Mouse (Mus musculus) hindbrain, embryonic 13.5 days (tissue): ENCODE measurements around the gene Urb2. TPM values are rescaled to one million over a fixed set of nuclear protein-coding genes. Genes with fewer than 3 reads are reported as not detected.
A peak's percentile ranks its signal among the peaks of the same experiment; 100 is the strongest.
"Not testable (repeated sequence)": the region's sequence is repeated elsewhere in the genome, so short reads cannot be mapped to it uniquely, and the experiment has no call there.

Experiments
- ATAC-seq: fragments of 200-750 bp; cut with Nextera tagmentation; 2 replicates; pipeline ENCODE4 v1.8.0; 2017; ENCODE audit warnings: moderate TSS enrichment; ENCODE audit not compliant: low FRiP score
- H3K27ac ChIP-seq: fragments of 300-500 bp; sonication (generic); 2 replicates; pipeline ENCODE4 v1.5.1; 2015; ENCODE audit warnings: inconsistent platforms, mild to moderate bottlenecking, moderate library complexity
- H3K27me3 ChIP-seq: fragments of 300-500 bp; sonication (generic); 2 replicates; pipeline ENCODE4 v1.6.1; 2015; ENCODE audit warnings: mild to moderate bottlenecking, inconsistent platforms
- H3K36me3 ChIP-seq: fragments of 300-500 bp; sonication (generic); 2 replicates; pipeline ENCODE4 v1.6.1; 2015; ENCODE audit warnings: mild to moderate bottlenecking, inconsistent platforms
- H3K4me1 ChIP-seq: fragments of 300-500 bp; sonication (generic); replicated peaks from 2 replicates; pipeline ENCODE4 v1.6.1; 2015; ENCODE audit warnings: inconsistent platforms
- H3K4me2 ChIP-seq: fragments of 300-500 bp; sonication (generic); 2 replicates; pipeline ENCODE4 v1.6.1; 2015; ENCODE audit warnings: inconsistent platforms, mild to moderate bottlenecking, moderate library complexity
- H3K4me3 ChIP-seq: fragments of 300-500 bp; sonication (generic); 2 replicates; pipeline ENCODE4 v1.5.1; 2015; ENCODE audit warnings: mild to moderate bottlenecking, inconsistent platforms
- H3K9ac ChIP-seq: fragments of 300-500 bp; sonication (generic); 2 replicates; pipeline ENCODE4 v1.6.1; 2015; ENCODE audit warnings: mild to moderate bottlenecking, inconsistent platforms
- H3K9me3 ChIP-seq: fragments of 300-500 bp; sonication (generic); 2 replicates; pipeline ENCODE4 v1.6.1; 2016; ENCODE audit warnings: inconsistent platforms
- WGBS: fragments of 180-500 bp; shearing (Covaris S2); methylation state at CpG from one replicate; pipeline ENCODE4 v1.1.7; 2015; 5-methylcytosine and 5-hydroxymethylcytosine counted together
- polyA plus RNA-seq: library from polyadenylated mRNA; unstranded; fragments of >200 nt; fragmentation: Nextera tagmentation; extraction: Ambion mirVana; gene quantifications from 2 replicates; pipeline ENCODE4 v1.2.1, GENCODE M21; 2015

Gene Urb2
- polyA plus RNA-seq, 1 experiment from 2014 or later = 3.2 TPM

GRCm38 (mm10) chr8:124020439-124021236 lies 670 bp upstream of the Urb2 start:
- H3K4me3 ChIP-seq = peak overlapping the region; percentile 83
- H3K27me3 ChIP-seq = no peaks in the 10 kb centered on the region
- H3K4me2 ChIP-seq = peak overlapping the region; percentile 62
- H3K36me3 ChIP-seq = peaks cover 15% of the 10 kb centered on the region
- WGBS = 1% methylated on average over 67 of the region's 87 CpGs
- H3K9ac ChIP-seq = peak overlapping the region; percentile 78
- peak; percentile 90 for ATAC-seq
- H3K4me1 ChIP-seq = peaks cover 40% of the 10 kb centered on the region
- peak overlapping the region; percentile 95 for H3K27ac ChIP-seq
- H3K9me3 ChIP-seq = no peaks in the 10 kb centered on the region

GRCm38 (mm10) chr8:124026265-124026664 lies 5.0 kb downstream of the Urb2 start:
- H3K9me3 ChIP-seq, H3K4me3 ChIP-seq, H3K4me2 ChIP-seq, H3K9ac ChIP-seq, H3K27ac ChIP-seq, ATAC-seq, H3K27me3 ChIP-seq: not testable (repeated sequence)
- Histone ChIP-seq H3K36me3 (peaks cover 61% of the 10 kb centered on the region), H3K4me1 (peaks cover 13% of the 10 kb centered on the region)
- 84% methylated on average over 2 of the region's 2 CpGs for WGBS

- no peaks in the 10 kb centered on the region for H3K9me3 ChIP-seq
- no peak overlapping the region for H3K4me2 ChIP-seq
- H3K4me3 ChIP-seq = no peak overlapping the region
- H3K4me1 ChIP-seq = peaks cover 3% of the 10 kb centered on the region
- H3K9ac ChIP-seq = no peak overlapping the region
- 95% methylated on average over 6 of the region's 6 CpGs for WGBS
- ATAC-seq = no peak
- no peaks in the 10 kb centered on the region for H3K27me3 ChIP-seq
- no peak overlapping the region for H3K27ac ChIP-seq
- peaks cover 69% of the 10 kb centered on the region for H3K36me3 ChIP-seq
Observed at GRCm38 (mm10) chr8:124027831-124028230, 6.5 kb downstream of the Urb2 start.

GRCm38 (mm10) chr8:124033400-124033799 lies 12.1 kb downstream of the Urb2 start:
- Histone ChIP-seq H3K9ac (no peak overlapping the region), H3K4me2 (no peak overlapping the region), H3K36me3 (peaks cover 78% of the 10 kb centered on the region), H3K9me3 (no peaks in the 10 kb centered on the region), H3K27ac (no peak overlapping the region), H3K27me3 (no peaks in the 10 kb centered on the region), H3K4me1 (no peaks in the 10 kb centered on the region), H3K4me3 (no peak overlapping the region)
- 71% methylated on average over 5 of the region's 5 CpGs for WGBS
- ATAC-seq = no peak

GRCm38 (mm10) chr8:124038121-124038520 lies 16.8 kb downstream of the Urb2 start:
- WGBS = 88% methylated on average over 7 of the region's 7 CpGs
- no peak overlapping the region for H3K9ac ChIP-seq
- no peaks in the 10 kb centered on the region for H3K9me3 ChIP-seq
- H3K27me3 ChIP-seq = no peaks in the 10 kb centered on the region
- H3K4me1 ChIP-seq = no peaks in the 10 kb centered on the region
- ATAC-seq = no peak
- peaks cover 75% of the 10 kb centered on the region for H3K36me3 ChIP-seq
- no peak overlapping the region for H3K4me3 ChIP-seq
- no peak overlapping the region for H3K4me2 ChIP-seq
- H3K27ac ChIP-seq = no peak overlapping the region

- H3K4me2 ChIP-seq = no peak overlapping the region
- H3K4me3 ChIP-seq = no peak overlapping the region
- no peak overlapping the region for H3K9ac ChIP-seq
- 93% methylated on average over 4 of the region's 4 CpGs for WGBS
- H3K4me1 ChIP-seq = no peaks in the 10 kb centered on the region
- H3K9me3 ChIP-seq = no peaks in the 10 kb centered on the region
- H3K27me3 ChIP-seq = no peaks in the 10 kb centered on the region
- no peak for ATAC-seq
- peaks cover 74% of the 10 kb centered on the region for H3K36me3 ChIP-seq
- no peak overlapping the region for H3K27ac ChIP-seq
Observed at GRCm38 (mm10) chr8:124039351-124039750, 18.0 kb downstream of the Urb2 start.

GRCm38 (mm10) chr8:124042201-124042600 lies 20.9 kb downstream of the Urb2 start:
- no peak overlapping the region for H3K9ac ChIP-seq
- H3K27ac ChIP-seq = no peak overlapping the region
- no peaks in the 10 kb centered on the region for H3K4me1 ChIP-seq
- no peaks in the 10 kb centered on the region for H3K27me3 ChIP-seq
- WGBS = 76% methylated on average over 1 of the region's 1 CpGs
- H3K4me3 ChIP-seq = no peak overlapping the region
- H3K36me3 ChIP-seq = peaks cover 72% of the 10 kb centered on the region
- H3K9me3 ChIP-seq = no peaks in the 10 kb centered on the region
- H3K4me2 ChIP-seq = no peak overlapping the region
- no peak for ATAC-seq

- Histone ChIP-seq H3K4me1 (no peaks in the 10 kb centered on the region), H3K4me2 (no peak overlapping the region), H3K4me3 (no peak overlapping the region), H3K9me3 (no peaks in the 10 kb centered on the region), H3K27me3 (no peaks in the 10 kb centered on the region), H3K36me3 (peaks cover 66% of the 10 kb centered on the region), H3K27ac (no peak overlapping the region), H3K9ac (no peak overlapping the region)
- WGBS = 95% methylated on average over 5 of the region's 5 CpGs
- ATAC-seq = no peak
Observed at GRCm38 (mm10) chr8:124044421-124044820, 23.1 kb downstream of the Urb2 start.

- H3K36me3 ChIP-seq = peaks cover 66% of the 10 kb centered on the region
- no peaks in the 10 kb centered on the region for H3K27me3 ChIP-seq
- no peaks in the 10 kb centered on the region for H3K4me1 ChIP-seq
- 96% methylated on average over 12 of the region's 12 CpGs for WGBS
- H3K4me3 ChIP-seq = no peak overlapping the region
- H3K9me3 ChIP-seq = no peaks in the 10 kb centered on the region
- ATAC-seq = no peak
- H3K27ac ChIP-seq = no peak overlapping the region
- H3K4me2 ChIP-seq = no peak overlapping the region
- no peak overlapping the region for H3K9ac ChIP-seq
Observed at GRCm38 (mm10) chr8:124044931-124045330, 23.6 kb downstream of the Urb2 start.

GRCm38 (mm10) chr8:124045856-124046255 lies 24.5 kb downstream of the Urb2 start:
- Histone ChIP-seq H3K9ac (no peak overlapping the region), H3K27me3 (no peaks in the 10 kb centered on the region), H3K36me3 (peaks cover 60% of the 10 kb centered on the region), H3K4me2 (no peak overlapping the region), H3K27ac (no peak overlapping the region), H3K4me3 (no peak overlapping the region), H3K9me3 (no peaks in the 10 kb centered on the region), H3K4me1 (no peaks in the 10 kb centered on the region)
- no peak for ATAC-seq
- WGBS = 91% methylated on average over 8 of the region's 8 CpGs

- Histone ChIP-seq H3K4me3 (no peak overlapping the region), H3K4me1 (no peaks in the 10 kb centered on the region), H3K36me3 (peaks cover 23% of the 10 kb centered on the region), H3K9ac (no peak overlapping the region), H3K4me2 (no peak overlapping the region), H3K27ac (no peak overlapping the region), H3K9me3 (no peaks in the 10 kb centered on the region), H3K27me3 (no peaks in the 10 kb centered on the region)
- ATAC-seq = peak; percentile 54; the same call in 1 of the 2 replicates
- 17% methylated on average over 3 of the region's 3 CpGs for WGBS
Observed at GRCm38 (mm10) chr8:124052110-124052509, 30.8 kb downstream of the Urb2 start.

GRCm38 (mm10) chr8:124052568-124052967 lies 31.3 kb downstream of the Urb2 start:
- Histone ChIP-seq H3K4me3 (no peak overlapping the region), H3K4me1 (no peaks in the 10 kb centered on the region), H3K27ac (no peak overlapping the region), H3K9me3 (no peaks in the 10 kb centered on the region), H3K9ac (no peak overlapping the region), H3K4me2 (no peak overlapping the region), H3K27me3 (no peaks in the 10 kb centered on the region), H3K36me3 (peaks cover 18% of the 10 kb centered on the region)
- 57% methylated on average over 4 of the region's 4 CpGs for WGBS
- ATAC-seq = no peak
